Mouse (Mus musculus) left cerebral cortex, adult 18-20 months (tissue): Measurements from ENCODE around the gene Rcsd1. TPM values are rescaled to one million over a fixed set of nuclear protein-coding genes. Genes with fewer than 3 reads are reported as not detected.

Experiments
- microRNA-seq, 2 experiments: library from miRNA; unstranded; fragments of <30 nt; microRNA quantifications; one replicate each; pipeline ENCODE4 v1.2.0; 2021
- total RNA-seq, 2 experiments: library from RNA; stranded (reverse); gene quantifications; 2 replicates each; pipeline ENCODE4 v1.2.3; 2021

Rcsd1 gene
- total RNA-seq, 2 experiments from 2014 or later, result 6.0 to 7.2 TPM

Small RNA genes within 50 kb of the gene (microRNA-seq; reads per million reads assigned to microRNA genes)
- 0 reads per million in 2 experiments for gene Gm44458

Other genes with a start within 250 kb of the Rcsd1 start
- 10 to 100 TPM; 88.5 to 93.5 TPM for gene Dcaf6, start 249.3 kb downstream of the Rcsd1 start, total RNA-seq
- 100 to 1,000 TPM; 121 to 124 TPM for gene Mpc2, start 249.1 kb downstream of the Rcsd1 start, total RNA-seq
- gene Adcy10, start 224.6 kb downstream of the Rcsd1 start, total RNA-seq, result under 1 TPM; 0.05 to 0.33 TPM
- 10 to 100 TPM; 22.7 to 27.6 TPM for gene Mpzl1, start 75.2 kb downstream of the Rcsd1 start, total RNA-seq
- gene Creg1, start 54.0 kb upstream of the Rcsd1 start, total RNA-seq, result 10 to 100 TPM; 27.6 to 29.7 TPM
- gene Cd247, start 78.9 kb upstream of the Rcsd1 start, total RNA-seq, result not detected